Mouse (Mus musculus) limb, embryonic 14.5 days (tissue): Measurements from ENCODE around the gene Gm20671. TPM values are rescaled to one million over a fixed set of nuclear protein-coding genes. Genes with fewer than 3 reads are reported as not detected.
"Not testable (repeated sequence)": the region's sequence is repeated elsewhere in the genome, so short reads cannot be mapped to it uniquely, and the experiment has no call there.

ENCODE experiments used
- ATAC-seq: fragments of 200-750 bp; cut with Nextera tagmentation; 2 replicates; pipeline ENCODE4 v1.8.0; 2017; ENCODE audit warnings: low read depth, moderate number of reproducible peaks, moderate TSS enrichment; ENCODE audit not compliant: low FRiP score
- DNase-seq: peaks from one replicate; pipeline ENCODE4 v3.0.0-alpha.2; 2015; ENCODE audit warnings: low spot score
- H3K27ac ChIP-seq: fragments of 300-500 bp; sonication (generic); replicated peaks from 2 replicates; pipeline ENCODE4 v1.5.1; 2014; ENCODE audit warnings: low read depth, mild to moderate bottlenecking, low read length, moderate library complexity, mixed read lengths
- H3K27me3 ChIP-seq: fragments of 300-500 bp; sonication (generic); 2 replicates; pipeline ENCODE4 v1.6.1; 2014; ENCODE audit warnings: low read length, mixed read lengths; ENCODE audit not compliant: control insufficient read depth, insufficient read depth
- H3K36me3 ChIP-seq: fragments of 300-500 bp; sonication (generic); 2 replicates; pipeline ENCODE4 v1.6.1; 2014; ENCODE audit warnings: mild to moderate bottlenecking, low read length, moderate library complexity, mixed read lengths; ENCODE audit not compliant: control insufficient read depth, insufficient read depth
- H3K4me1 ChIP-seq: fragments of 300-500 bp; sonication (generic); 2 replicates; pipeline ENCODE4 v1.6.1; 2014; ENCODE audit warnings: antibody characterized with exemption, low read length, mixed read lengths; ENCODE audit not compliant: control insufficient read depth, insufficient read depth
- H3K4me2 ChIP-seq: fragments of 300-500 bp; sonication (generic); replicated peaks from 2 replicates; pipeline ENCODE4 v1.6.1; 2014; ENCODE audit warnings: low read depth, mild to moderate bottlenecking, low read length, moderate library complexity; ENCODE audit not compliant: severe bottlenecking
- H3K4me3 ChIP-seq: fragments of 300-500 bp; sonication (generic); replicated peaks from 2 replicates; pipeline ENCODE4 v1.5.1; 2014; ENCODE audit warnings: low read length
- H3K9ac ChIP-seq: fragments of 300-500 bp; sonication (generic); 2 replicates; pipeline ENCODE4 v1.6.1; 2014; ENCODE audit warnings: mild to moderate bottlenecking, low read depth, low read length, moderate library complexity; ENCODE audit not compliant: severe bottlenecking
- H3K9me3 ChIP-seq: fragments of 300-500 bp; sonication (generic); 2 replicates; pipeline ENCODE4 v1.6.1; 2016; ENCODE audit warnings: low read length; ENCODE audit not compliant: control insufficient read depth
- POLR2A ChIP-seq: fragments of 200-500 bp; IDR thresholded peaks from 2 replicates; pipeline ENCODE4 v1.8.0; 2012; ENCODE audit warnings: inconsistent platforms, mild to moderate bottlenecking, moderate library complexity, borderline replicate concordance; ENCODE audit not compliant: insufficient read depth, insufficient read length; ENCODE audit errors: extremely low read depth
- WGBS: fragments of 180-500 bp; shearing (Covaris S2); extraction: QIAGEN DNeasy Blood & Tissue Kit; methylation state at CpG from one replicate; pipeline ENCODE4 v1.1.7; 2014; 5-methylcytosine and 5-hydroxymethylcytosine counted together
- polyA plus RNA-seq, 2 experiments: library from polyadenylated mRNA; depleted of rRNA in 1 of 2; stranded (reverse) in 1 of 2; unstranded in 1 of 2; fragments of >200 nt; fragmentation: Nextera tagmentation in 1 of 2; extraction: Ambion mirVana in 1 of 2; gene quantifications; 2 replicates each; pipeline versions ENCODE4 v1.2.1 to v1.2.3; 2012 to 2014

Gene Gm20671
- polyA plus RNA-seq, 2 experiments, result 1.9 TPM; not detected in 1

- H3K27ac ChIP-seq, result no peak overlapping the region
- no peaks in the 10 kb centered on the region for H3K4me1 ChIP-seq
- DNase-seq (no peak), ATAC-seq (no peak)
- H3K27me3 ChIP-seq, result no peaks in the 10 kb centered on the region
- H3K4me2 ChIP-seq, result no peak overlapping the region
- WGBS, result 87% methylated on average over 2 of the region's 2 CpGs
- TF ChIP-seq POLR2A, result no peak
- no peaks in the 10 kb centered on the region for H3K9me3 ChIP-seq
- H3K4me3 ChIP-seq, result no peak overlapping the region
- H3K36me3 ChIP-seq, result peaks cover 85% of the 10 kb centered on the region
- no peak overlapping the region for H3K9ac ChIP-seq
Observed at GRCm38 (mm10) chr5:32830054-32830453, 3.1 kb upstream of the Gm20671 start.

- not testable (repeated sequence) for H3K4me2 ChIP-seq, H3K4me3 ChIP-seq, H3K27me3 ChIP-seq, H3K4me1 ChIP-seq, ATAC-seq, H3K9ac ChIP-seq, DNase-seq, H3K27ac ChIP-seq, H3K9me3 ChIP-seq
- WGBS, result 90% methylated on average over 1 of the region's 1 CpGs
- peaks cover 74% of the 10 kb centered on the region for H3K36me3 ChIP-seq
Observed at GRCm38 (mm10) chr5:32828766-32829165, 1.9 kb upstream of the Gm20671 start.

- ATAC-seq, result no peak
- 95% methylated on average over 8 of the region's 8 CpGs for WGBS
- Histone ChIP-seq H3K9me3 (no peaks in the 10 kb centered on the region), H3K27ac (no peak overlapping the region), H3K4me1 (no peaks in the 10 kb centered on the region), H3K27me3 (no peaks in the 10 kb centered on the region), H3K4me2 (no peak overlapping the region), H3K9ac (no peak overlapping the region), H3K36me3 (peaks cover 57% of the 10 kb centered on the region), H3K4me3 (no peak overlapping the region)
- TF ChIP-seq POLR2A, result no peak
- DNase-seq, result no peak
Observed at GRCm38 (mm10) chr5:32820471-32820870, 6.4 kb downstream of the Gm20671 start.

- Histone ChIP-seq H3K4me1 (no peaks in the 10 kb centered on the region), H3K27ac (no peak overlapping the region), H3K9me3 (no peaks in the 10 kb centered on the region), H3K4me3 (no peak overlapping the region), H3K4me2 (no peak overlapping the region), H3K36me3 (peaks cover 63% of the 10 kb centered on the region), H3K27me3 (no peaks in the 10 kb centered on the region), H3K9ac (no peak overlapping the region)
- ATAC-seq, result no peak
- WGBS, result 84% methylated on average over 4 of the region's 4 CpGs
- DNase-seq, result no peak
- TF ChIP-seq POLR2A, result no peak
Observed at GRCm38 (mm10) chr5:32815396-32815795, 11.5 kb downstream of the Gm20671 start.

GRCm38 (mm10) chr5:32786454-32786853 is 40.5 kb downstream of the Gm20671 start:
- H3K9me3 ChIP-seq, H3K9ac ChIP-seq, H3K4me2 ChIP-seq, H3K4me3 ChIP-seq, ATAC-seq, H3K27ac ChIP-seq, DNase-seq, H3K27me3 ChIP-seq, H3K4me1 ChIP-seq: not testable (repeated sequence)
- peaks cover 10% of the 10 kb centered on the region for H3K36me3 ChIP-seq
- 67% methylated on average over 1 of the region's 1 CpGs for WGBS

GRCm38 (mm10) chr5:32785313-32785915 is 41.5 kb downstream of the Gm20671 start, which contains the start of gene Pisd:
TSS of gene Pisd (minus strand) at chr5:32785646.
- WGBS, result 0% methylated on average over 52 of the region's 52 CpGs
- H3K27ac ChIP-seq, result no peak within 1 kb of the TSS
- peaks cover 12% of the 10 kb centered on the region for H3K36me3 ChIP-seq
- DNase-seq, result peak; percentile 89
- H3K4me3 ChIP-seq, result peak within 1 kb of the TSS; percentile 84
- H3K4me2 ChIP-seq, result peak within 1 kb of the TSS; percentile 80
- peaks cover 5% of the 10 kb centered on the region; the same call in 1 of the 2 replicates for H3K4me1 ChIP-seq
- H3K9ac ChIP-seq, result peak within 1 kb of the TSS; percentile 60
- no peaks in the 10 kb centered on the region for H3K9me3 ChIP-seq
- TF ChIP-seq POLR2A, result peak; percentile 81
- H3K27me3 ChIP-seq, result no peaks in the 10 kb centered on the region
- ATAC-seq, result peak; percentile 99
